Mouse (Mus musculus): Measurements from ENCODE around the gene Mnx1. TPM values are rescaled to one million over a fixed set of nuclear protein-coding genes. Genes with fewer than 3 reads are reported as not detected.
"Not testable (repeated sequence)": the region's sequence is repeated elsewhere in the genome, so short reads cannot be mapped to it uniquely, and the experiment has no call there.

Mnx1 gene
- polyA plus RNA-seq, 1 experiment from 2014 or later, result not detected

DNA sequence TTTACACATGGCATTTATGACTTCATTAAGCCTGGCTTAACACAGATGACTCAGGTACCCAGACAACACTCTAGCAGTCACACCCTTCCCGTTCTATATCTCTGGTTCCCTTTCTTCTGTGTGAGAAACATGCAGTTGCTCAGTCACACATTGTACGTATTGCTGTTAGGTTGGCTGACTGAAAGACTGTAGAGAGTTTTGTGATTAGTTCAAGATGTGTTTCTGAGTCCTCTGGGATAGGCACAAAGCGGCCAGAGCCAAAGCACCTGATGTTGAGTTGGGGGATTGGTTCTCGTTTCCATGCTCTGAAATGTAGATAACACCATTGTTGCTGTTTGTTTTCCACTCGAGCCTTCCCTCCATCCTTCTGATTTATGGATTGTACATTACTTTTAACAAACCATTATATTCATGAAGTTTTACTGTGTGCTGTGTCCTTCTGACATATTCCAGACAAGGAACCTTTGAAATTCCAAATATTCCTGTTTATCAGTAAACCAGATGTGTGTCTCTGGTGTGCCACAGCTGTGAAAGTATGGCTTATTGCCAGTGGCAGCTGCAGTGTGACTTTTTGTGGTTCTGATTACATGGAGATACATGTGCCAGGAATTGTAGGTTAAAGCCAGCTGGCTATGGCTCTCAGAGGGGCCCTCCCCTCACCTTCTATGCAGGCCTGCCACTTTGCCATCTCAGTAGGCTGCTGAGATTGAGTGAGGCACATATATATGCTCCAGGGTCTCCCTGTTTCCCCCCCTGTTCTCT is 21.2 kb downstream of the Mnx1 start:
- H3K4me3 ChIP-seq (replicated peaks; ENCODE audit: low read depth, low read length), result no peak overlapping the region
- 0 out of 2 replicates have a peak, but pooled peaks cover 3% of the 10 kb centered on the region for H3K36me3 ChIP-seq (ENCODE audit: insufficient read depth, low read length)
- DNase-seq (ENCODE audit: low spot score) (no peak), ATAC-seq (replicated peaks; ENCODE audit: low FRiP score, low read depth) (no peak)
- no peaks in the 10 kb centered on the region for H3K4me1 ChIP-seq (replicated peaks; ENCODE audit: insufficient read depth, low read length)
- TF ChIP-seq CTCF (IDR thresholded peaks at IDR 0.05; ENCODE audit: low read depth), result no peak
- H3K27ac ChIP-seq, result no peak overlapping the region
- no peak overlapping the region for H3K9ac ChIP-seq (ENCODE audit: low read depth, low read length)
- no peaks in the 10 kb centered on the region for H3K9me3 ChIP-seq (replicated peaks; ENCODE audit: low read length)
- 70% methylated on average over 5 of the region's 5 CpGs for WGBS
- H3K27me3 ChIP-seq (ENCODE audit: insufficient read depth, low read length), result no peaks in the 10 kb centered on the region
- no peak overlapping the region for H3K4me2 ChIP-seq (ENCODE audit: low read length)

DNA sequence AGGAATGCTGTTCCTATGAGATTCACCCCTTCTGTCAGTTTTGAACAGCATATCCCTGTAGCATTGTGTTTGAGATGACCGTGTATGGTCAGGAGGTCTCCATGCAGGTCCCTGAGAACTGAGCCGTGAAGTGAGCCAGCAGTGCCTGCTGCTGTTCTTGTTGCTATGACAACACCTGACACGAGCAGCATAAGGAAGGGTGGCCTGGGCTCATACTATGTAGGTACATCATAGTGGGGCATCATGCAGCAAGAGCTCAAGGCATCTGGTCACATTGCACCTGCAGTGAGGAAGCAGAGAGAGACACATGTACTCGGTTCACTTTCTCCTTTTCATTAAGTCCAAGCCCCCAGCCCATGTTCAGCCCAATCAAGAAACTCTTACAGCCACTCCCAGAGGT is 25.9 kb downstream of the Mnx1 start:
- no peak for TF ChIP-seq CTCF (IDR thresholded peaks at IDR 0.05; ENCODE audit: low read depth)
- H3K4me2 ChIP-seq (ENCODE audit: low read length), result no peak overlapping the region

DNA sequence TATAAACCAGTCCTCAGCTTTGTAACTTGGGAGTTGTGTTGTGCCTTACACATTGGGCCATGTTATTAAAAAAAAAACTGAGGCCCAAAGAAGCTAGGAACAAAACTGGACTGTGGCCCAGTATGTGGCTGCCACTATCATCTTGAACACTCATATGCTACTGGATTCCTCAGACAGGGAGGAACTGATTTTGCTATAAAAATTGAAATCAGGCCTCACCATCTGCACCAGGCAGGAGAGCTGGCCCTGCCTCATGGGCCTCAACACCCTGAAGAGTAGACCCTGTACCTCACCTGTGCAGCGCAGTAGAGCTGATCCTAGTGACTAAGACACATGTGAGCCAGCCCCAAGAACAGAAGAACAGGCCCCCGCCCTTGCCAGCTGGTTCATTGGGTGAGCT is 33.0 kb downstream of the Mnx1 start:
- H3K27me3 ChIP-seq (ENCODE audit: insufficient read depth, low read length), result no peaks in the 10 kb centered on the region

More for the DNA sequence above, 25.9 kb downstream of the Mnx1 start:
- Histone ChIP-seq H3K9ac (ENCODE audit: low read depth, low read length) (no peak overlapping the region), H3K27ac (no peak overlapping the region), H3K27me3 (ENCODE audit: insufficient read depth, low read length) (no peaks in the 10 kb centered on the region), H3K36me3 (ENCODE audit: insufficient read depth, low read length) (peaks cover 34% of the 10 kb centered on the region), H3K4me3 (replicated peaks; ENCODE audit: low read depth, low read length) (no peak overlapping the region), H3K4me1 (replicated peaks; ENCODE audit: insufficient read depth, low read length) (no peaks in the 10 kb centered on the region), H3K9me3 (replicated peaks; ENCODE audit: low read length) (no peaks in the 10 kb centered on the region)
- DNase-seq (ENCODE audit: low spot score) (no peak), ATAC-seq (replicated peaks; ENCODE audit: low FRiP score, low read depth) (no peak)
- WGBS, result 67% methylated on average over 4 of the region's 4 CpGs

DNA sequence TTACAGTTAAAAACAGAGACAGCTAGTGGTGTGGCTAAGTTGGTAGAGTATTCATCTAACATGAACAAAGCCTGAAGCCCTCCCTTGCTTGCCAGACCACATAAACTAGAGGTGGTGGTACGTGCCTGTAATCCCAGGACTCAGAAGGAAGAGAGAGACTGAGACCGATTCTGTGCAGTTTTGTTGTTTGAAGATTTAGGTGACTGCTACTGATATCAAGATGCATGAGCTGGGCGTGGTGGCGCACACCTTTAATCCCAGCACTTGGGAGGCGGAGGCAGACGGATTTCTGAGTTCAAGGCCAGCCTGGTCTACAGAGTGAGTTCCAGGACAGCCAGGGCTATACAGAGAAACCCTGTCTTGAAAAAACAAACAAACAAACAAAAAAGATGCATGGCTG is 41.5 kb downstream of the Mnx1 start:
- Histone ChIP-seq H3K4me1 (replicated peaks; ENCODE audit: insufficient read depth, low read length) (peaks cover 17% of the 10 kb centered on the region), H3K4me2 (ENCODE audit: low read length) (peak overlapping the region; percentile 75; the same call in 1 of the 2 replicates), H3K36me3 (ENCODE audit: insufficient read depth, low read length) (peaks cover 42% of the 10 kb centered on the region)
- H3K9ac ChIP-seq (ENCODE audit: low read depth, low read length); H3K4me3 ChIP-seq (replicated peaks; ENCODE audit: low read depth, low read length); H3K9me3 ChIP-seq (replicated peaks; ENCODE audit: low read length); H3K27ac ChIP-seq; H3K27me3 ChIP-seq (ENCODE audit: insufficient read depth, low read length); DNase-seq (ENCODE audit: low spot score); ATAC-seq (replicated peaks; ENCODE audit: low FRiP score, low read depth): not testable (repeated sequence)
- 92% methylated on average over 6 of the region's 6 CpGs for WGBS

More for the DNA sequence above, 33.0 kb downstream of the Mnx1 start:
- no peak for ATAC-seq (replicated peaks; ENCODE audit: low FRiP score, low read depth)
- no peak for TF ChIP-seq CTCF (IDR thresholded peaks at IDR 0.05; ENCODE audit: low read depth)
- 91% methylated on average over 2 of the region's 2 CpGs for WGBS
- Histone ChIP-seq H3K36me3 (ENCODE audit: insufficient read depth, low read length) (peaks cover 67% of the 10 kb centered on the region), H3K9me3 (replicated peaks; ENCODE audit: low read length) (no peaks in the 10 kb centered on the region), H3K27ac (no peak overlapping the region), H3K4me1 (replicated peaks; ENCODE audit: insufficient read depth, low read length) (no peaks in the 10 kb centered on the region), H3K4me2 (ENCODE audit: low read length) (no peak overlapping the region), H3K9ac (ENCODE audit: low read depth, low read length) (no peak overlapping the region), H3K4me3 (replicated peaks; ENCODE audit: low read depth, low read length) (no peak overlapping the region)
- DNase-seq (ENCODE audit: low spot score), result no peak

DNA sequence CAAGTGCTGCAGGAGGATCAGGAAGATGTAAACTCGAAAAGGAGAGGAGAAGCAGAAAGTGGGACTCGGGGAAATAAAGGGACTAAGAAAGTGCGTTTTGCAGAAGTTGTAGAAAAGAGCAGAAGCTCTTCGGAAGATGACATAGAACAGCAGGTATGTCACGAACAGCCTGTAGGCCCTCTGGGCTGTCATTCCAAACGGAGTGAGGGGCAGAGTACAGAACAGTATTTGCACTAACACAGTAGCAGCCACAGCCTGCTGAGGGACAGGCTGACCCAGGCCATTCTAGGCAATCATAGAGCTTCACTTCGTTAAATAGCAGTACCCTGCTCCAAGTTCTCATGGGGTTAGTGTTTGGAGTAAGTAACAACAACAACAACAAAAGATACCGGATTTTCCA is 42.8 kb downstream of the Mnx1 start:
- no peaks in the 10 kb centered on the region for H3K9me3 ChIP-seq (replicated peaks; ENCODE audit: low read length)
- H3K4me1 ChIP-seq (replicated peaks; ENCODE audit: insufficient read depth, low read length), result peaks cover 17% of the 10 kb centered on the region
- H3K36me3 ChIP-seq (ENCODE audit: insufficient read depth, low read length), result peaks cover 33% of the 10 kb centered on the region
- peak overlapping the region; percentile 75 for H3K4me2 ChIP-seq (ENCODE audit: low read length)
- peak; percentile 10 for DNase-seq (ENCODE audit: low spot score)
- H3K4me3 ChIP-seq (replicated peaks; ENCODE audit: low read depth, low read length), result peak overlapping the region; percentile 89
- WGBS, result 42% methylated on average over 8 of the region's 8 CpGs
- H3K9ac ChIP-seq (ENCODE audit: low read depth, low read length), result peak overlapping the region; percentile 80
- ATAC-seq (replicated peaks; ENCODE audit: low FRiP score, low read depth), result no peak
- H3K27ac ChIP-seq, result no peak overlapping the region
- no peaks in the 10 kb centered on the region for H3K27me3 ChIP-seq (ENCODE audit: insufficient read depth, low read length)
- TF ChIP-seq CTCF (IDR thresholded peaks at IDR 0.05; ENCODE audit: low read depth), result no peak

DNA sequence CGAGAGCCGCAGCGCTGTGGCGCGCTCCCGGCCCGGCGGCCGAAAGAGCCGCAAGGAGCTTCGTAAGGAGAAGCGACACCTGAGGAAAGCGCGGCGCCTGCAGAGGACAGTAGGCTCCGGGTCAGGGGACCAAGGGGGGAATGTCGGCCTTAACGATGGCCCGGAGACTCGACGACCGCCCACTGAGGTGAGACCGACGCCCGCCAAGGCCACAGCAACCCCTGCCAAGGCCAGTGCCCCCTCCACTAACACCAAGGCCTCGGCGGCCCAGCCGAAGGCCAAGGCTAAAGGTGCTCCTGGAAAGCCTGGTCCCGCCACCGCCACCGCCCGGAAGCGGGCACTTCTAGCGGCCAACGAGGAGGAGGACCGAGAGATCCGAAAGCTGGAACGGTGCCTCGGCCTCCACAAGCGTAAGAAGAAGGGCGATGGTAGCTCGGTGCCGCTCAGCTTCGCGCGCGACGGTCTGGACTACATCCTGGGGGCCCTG is 43.4 kb downstream of the Mnx1 start:
- under 1% methylated on average over 46 of the region's 48 CpGs for WGBS
- ATAC-seq (replicated peaks; ENCODE audit: low FRiP score, low read depth), result peak; percentile 73
- no peaks in the 10 kb centered on the region for H3K9me3 ChIP-seq (replicated peaks; ENCODE audit: low read length)
- peak overlapping the region; percentile 89 for H3K4me3 ChIP-seq (replicated peaks; ENCODE audit: low read depth, low read length)
- DNase-seq (ENCODE audit: low spot score), result peak; percentile 17
- TF ChIP-seq CTCF (IDR thresholded peaks at IDR 0.05; ENCODE audit: low read depth), result no peak
- peaks cover 17% of the 10 kb centered on the region for H3K4me1 ChIP-seq (replicated peaks; ENCODE audit: insufficient read depth, low read length)
- peak overlapping the region; percentile 75 for H3K4me2 ChIP-seq (ENCODE audit: low read length)
- H3K27me3 ChIP-seq (ENCODE audit: insufficient read depth, low read length), result no peaks in the 10 kb centered on the region
- H3K27ac ChIP-seq, result peak overlapping the region; percentile 85
- H3K36me3 ChIP-seq (ENCODE audit: insufficient read depth, low read length), result peaks cover 28% of the 10 kb centered on the region
- peak overlapping the region; percentile 80 for H3K9ac ChIP-seq (ENCODE audit: low read depth, low read length)
